Mouse (Mus musculus) MEL (cell line): ENCODE measurements around the gene Marc2. TPM values are rescaled to one million over a fixed set of nuclear protein-coding genes. Genes with fewer than 3 reads are reported as not detected.

ENCODE experiments used
- DNase-seq: peaks from one replicate; pipeline ENCODE4 v3.0.0; 2011; ENCODE audit warnings: low read depth, low spot score
- H3K27ac ChIP-seq: 2 replicates; pipeline ENCODE4 v1.5.1; 2012; ENCODE audit warnings: low read depth, mild to moderate bottlenecking, control low read depth, low read length, moderate library complexity; ENCODE audit not compliant: control insufficient read depth
- H3K27me3 ChIP-seq, 2 experiments: fragments of 150-350 bp in 1 of 2; sonication (generic) in 1 of 2; 2 replicates each; pipeline ENCODE4 v1.6.1; 2012; ENCODE audit warnings: low read length in 2 of 2, mild to moderate bottlenecking in 2 of 2, improper control_type of control experiment in 1 of 2, moderate library complexity in 1 of 2; ENCODE audit not compliant: insufficient read depth in 2 of 2, control insufficient read depth in 1 of 2
- H3K36me3 ChIP-seq, 2 experiments: 2 replicates each; pipeline ENCODE4 v1.6.1; 2012 to 2014; ENCODE audit warnings: low read length in 2 of 2, improper control_type of control experiment in 1 of 2, inconsistent platforms in 1 of 2, mild to moderate bottlenecking in 1 of 2; ENCODE audit not compliant: insufficient read depth in 2 of 2, control insufficient read depth in 1 of 2
- H3K4me1 ChIP-seq, 2 experiments: fragments of 150-350 bp in 1 of 2; sonication (generic) in 1 of 2; 2 replicates each; pipeline ENCODE4 v1.6.1; 2012; ENCODE audit warnings: low read length in 2 of 2, improper control_type of control experiment in 1 of 2, mild to moderate bottlenecking in 1 of 2; ENCODE audit not compliant: insufficient read depth in 2 of 2, control insufficient read depth in 1 of 2
- H3K4me3 ChIP-seq, 2 experiments: fragments of 150-350 bp in 1 of 2; sonication (generic) in 1 of 2; 2 replicates each; pipeline ENCODE4 v1.5.1; 2012; ENCODE audit warnings: low read depth in 2 of 2, low read length in 2 of 2, mild to moderate bottlenecking in 2 of 2, moderate library complexity in 2 of 2, control low read depth in 1 of 2, improper control_type of control experiment in 1 of 2; ENCODE audit not compliant: control insufficient read depth in 1 of 2, insufficient read depth in 1 of 2
- H3K79me2 ChIP-seq: 2 replicates; pipeline ENCODE4 v1.6.1; 2012; ENCODE audit warnings: mild to moderate bottlenecking, low read length, moderate library complexity; ENCODE audit not compliant: control insufficient read depth, poor library complexity, insufficient read depth
- H3K9ac ChIP-seq: 2 replicates; pipeline ENCODE4 v1.6.1; 2012; ENCODE audit warnings: low read depth, mild to moderate bottlenecking, control low read depth, low read length, moderate library complexity; ENCODE audit not compliant: control insufficient read depth, poor library complexity, severe bottlenecking
- H3K9me3 ChIP-seq: fragments of 150-350 bp; sonication (generic); replicated peaks from 2 replicates; pipeline ENCODE4 v1.6.1; 2012; ENCODE audit warnings: mild to moderate bottlenecking, low read length, improper control_type of control experiment, moderate library complexity; ENCODE audit not compliant: insufficient read depth
- BHLHE40 ChIP-seq: IDR thresholded peaks from 2 replicates; pipeline ENCODE4 v1.6.1; 2012; ENCODE audit warnings: low read depth, mild to moderate bottlenecking, inconsistent platforms, low read length, improper control_type of control experiment, borderline replicate concordance
- CTCF ChIP-seq, 3 experiments: IDR thresholded peaks in 2 of 3; conservative IDR thresholded peaks in 1 of 3; 2 replicates each; pipeline ENCODE4 v1.5.1; 2011 to 2012; ENCODE audit warnings: low read length in 3 of 3, low read depth in 2 of 3, mild to moderate bottlenecking in 2 of 3, improper control_type of control experiment in 1 of 3, inconsistent platforms in 1 of 3, mixed read lengths in 1 of 3, moderate library complexity in 1 of 3; ENCODE audit not compliant: control insufficient read depth in 1 of 3, insufficient read depth in 1 of 3, poor library complexity in 1 of 3, severe bottlenecking in 1 of 3
- EP300 ChIP-seq, 2 experiments: IDR thresholded peaks; 2 replicates each; pipeline ENCODE4 v1.6.1; 2011; ENCODE audit warnings: improper control_type of control experiment in 2 of 2, low read length in 2 of 2, low read depth in 1 of 2, mild to moderate bottlenecking in 1 of 2
- GABPA ChIP-seq: IDR thresholded peaks from 2 replicates; pipeline ENCODE4 v1.6.1; 2012; ENCODE audit warnings: low read depth, mild to moderate bottlenecking, inconsistent platforms, low read length, improper control_type of control experiment, moderate library complexity
- GATA1 ChIP-seq: IDR thresholded peaks from 2 replicates; pipeline ENCODE4 v1.6.1; 2011; ENCODE audit warnings: low read depth, low read length, improper control_type of control experiment
- JUND ChIP-seq: IDR thresholded peaks from 2 replicates; pipeline ENCODE4 v1.6.1; 2011; ENCODE audit warnings: low read depth, mild to moderate bottlenecking, improper control_type of control experiment, low read length
- MAFK ChIP-seq: IDR thresholded peaks from 2 replicates; pipeline ENCODE4 v1.6.1; 2011; ENCODE audit warnings: low read depth, mild to moderate bottlenecking, low read length, improper control_type of control experiment, borderline replicate concordance
- MAX ChIP-seq: IDR thresholded peaks from 2 replicates; pipeline ENCODE4 v1.6.1; 2011; ENCODE audit warnings: low read length, improper control_type of control experiment
- MAZ ChIP-seq: IDR thresholded peaks from 2 replicates; pipeline ENCODE4 v1.6.1; 2012; ENCODE audit warnings: low read depth, mild to moderate bottlenecking, inconsistent platforms, low read length, improper control_type of control experiment
- MEF2A ChIP-seq: IDR thresholded peaks from 2 replicates; pipeline ENCODE4 v1.6.1; 2014; ENCODE audit warnings: low read depth, mild to moderate bottlenecking, inconsistent platforms, low read length, improper control_type of control experiment; ENCODE audit not compliant: poor library complexity, insufficient replicate concordance, severe bottlenecking; ENCODE audit errors: extremely low read depth
- MXI1 ChIP-seq: IDR thresholded peaks from 2 replicates; pipeline ENCODE4 v1.6.1; 2011; ENCODE audit warnings: mild to moderate bottlenecking, low read depth, low read length, improper control_type of control experiment
- MYC ChIP-seq: IDR thresholded peaks from 2 replicates; pipeline ENCODE4 v1.6.1; 2011; ENCODE audit warnings: low read depth, mild to moderate bottlenecking, low read length, improper control_type of control experiment, moderate library complexity
- NELFE ChIP-seq: IDR thresholded peaks from 2 replicates; pipeline ENCODE4 v1.6.1; 2011; ENCODE audit warnings: low read depth, low read length, improper control_type of control experiment
- POLR2AphosphoS2 ChIP-seq: IDR thresholded peaks from 2 replicates; pipeline ENCODE4 v1.6.1; 2011; ENCODE audit warnings: low read length, improper control_type of control experiment
- RAD21 ChIP-seq: IDR thresholded peaks from 2 replicates; pipeline ENCODE4 v1.6.1; 2011; ENCODE audit warnings: mild to moderate bottlenecking, low read depth, low read length, improper control_type of control experiment
- RCOR1 ChIP-seq: IDR thresholded peaks from 2 replicates; pipeline ENCODE4 v1.6.1; 2012; ENCODE audit warnings: low read depth, mild to moderate bottlenecking, inconsistent platforms, low read length, improper control_type of control experiment
- SIN3A ChIP-seq: IDR thresholded peaks from 2 replicates; pipeline ENCODE4 v1.6.1; 2012; ENCODE audit warnings: low read length, improper control_type of control experiment, inconsistent platforms
- SMC3 ChIP-seq: IDR thresholded peaks from 2 replicates; pipeline ENCODE4 v1.6.1; 2011; ENCODE audit warnings: low read depth, low read length, improper control_type of control experiment
- TAL1 ChIP-seq: IDR thresholded peaks from 2 replicates; pipeline ENCODE4 v1.6.1; 2012; ENCODE audit warnings: mild to moderate bottlenecking, inconsistent platforms, low read length, moderate library complexity, mixed read lengths
- TBP ChIP-seq: IDR thresholded peaks from 2 replicates; pipeline ENCODE4 v1.8.0; 2011; ENCODE audit warnings: low read depth, low read length, improper control_type of control experiment
- USF1 ChIP-seq: IDR thresholded peaks from 2 replicates; pipeline ENCODE4 v1.6.1; 2014; ENCODE audit warnings: low read depth, mild to moderate bottlenecking, inconsistent platforms, low read length, improper control_type of control experiment, moderate library complexity
- ZMIZ1 ChIP-seq: IDR thresholded peaks from 2 replicates; pipeline ENCODE4 v1.6.1; 2012; ENCODE audit warnings: low read depth, mild to moderate bottlenecking, inconsistent platforms, low read length, improper control_type of control experiment, moderate library complexity
- ZNF384 ChIP-seq: IDR thresholded peaks from 2 replicates; pipeline ENCODE4 v1.6.1; 2012; ENCODE audit warnings: low read depth, mild to moderate bottlenecking, inconsistent platforms, low read length, improper control_type of control experiment
- polyA plus RNA-seq, 2 experiments: library from polyadenylated mRNA; stranded (reverse) in 1 of 2; unstranded in 1 of 2; fragments of >175 nt in 1 of 2; fragments of >200 nt in 1 of 2; gene quantifications; 2 replicates each; pipeline versions ENCODE4 v1.2.1 to v1.2.4; 2012; ENCODE audit warnings: low replicate concordance in 2 of 2, low read depth in 1 of 2; ENCODE audit not compliant: insufficient read length in 2 of 2, insufficient read depth in 1 of 2, missing spikeins in 1 of 2
- total RNA-seq: library from RNA; depleted of rRNA; stranded (reverse); fragments of 300-350 nt; gene quantifications from 2 replicates; pipeline ENCODE4 v1.2.3, GENCODE M21; 2012

The Marc2 gene
- total and polyA plus RNA-seq, 3 experiments: 99.4 to 281 TPM; not detected in 1

- H3K79me2 ChIP-seq: no peaks in the 10 kb centered on the region
- H3K36me3 ChIP-seq: peaks cover 0 to 6% of the 10 kb centered on the region in 2 experiments; a peak in 1 of 4 replicates
- peaks cover 3 to 7% of the 10 kb centered on the region in 2 experiments; a peak in 3 of 4 replicates for H3K4me1 ChIP-seq
- no peak overlapping the region for H3K27ac ChIP-seq
- TF ChIP-seq TAL1: no peak
- no peak for TF ChIP-seq ZMIZ1
- peak; percentile 46 for TF ChIP-seq SMC3
- TF ChIP-seq MXI1: no peak
- TF ChIP-seq BHLHE40: peak; percentile 48; the same call in 1 of the 2 replicates
- peak; percentile 47 to 59 (median 51) for TF ChIP-seq CTCF (IDR thresholded peaks at IDR 0.05 in 2 of 3, conservative IDR thresholded peaks at IDR 0.05 in 1 of 3; ENCODE audit: control insufficient read depth in 1 of 3, insufficient read depth in 1 of 3, low read depth in 2 of 3, low read length in 3 of 3, poor library complexity in 1 of 3, severe bottlenecking in 1 of 3)
- TF ChIP-seq MEF2A: no peak
- TF ChIP-seq RAD21: peak; percentile 5
- TF ChIP-seq MAZ: no peak
- TF ChIP-seq GABPA: no peak
- no peaks in the 10 kb centered on the region for H3K27me3 ChIP-seq
- peak; percentile 72 for DNase-seq
- H3K9ac ChIP-seq: no peak overlapping the region
- peak overlapping the region in 1 of 2 experiments; percentile 9; a peak in 1 of 4 replicates for H3K4me3 ChIP-seq
- H3K9me3 ChIP-seq: no peaks in the 10 kb centered on the region
Measured at GRCm38 (mm10) chr1:184851741-184852618, 5.7 kb upstream of the Marc2 start.

- no peak overlapping the region for H3K9ac ChIP-seq
Measured at GRCm38 (mm10) chr1:184851166-184851565, 4.9 kb upstream of the Marc2 start.

GRCm38 (mm10) chr1:184846973-184847372 is 722 bp upstream of the Marc2 start:
- DNase-seq: peak; percentile 49
- H3K4me1 ChIP-seq: peaks cover 6 to 10% of the 10 kb centered on the region in 2 experiments; a peak in 3 of 4 replicates
- peak overlapping the region in 1 of 2 experiments; percentile 99; a peak in 2 of 4 replicates for H3K4me3 ChIP-seq
- peaks cover 0 to 9% of the 10 kb centered on the region in 2 experiments; a peak in 2 of 4 replicates for H3K36me3 ChIP-seq
- H3K9me3 ChIP-seq: no peaks in the 10 kb centered on the region
- TF ChIP-seq MAFK: no peak
- no peak for TF ChIP-seq EP300 (IDR thresholded peaks at IDR 0.05; ENCODE audit: low read depth in 1 of 2, low read length in 2 of 2)
- TF ChIP-seq MYC: peak; percentile 62; the same call in 1 of the 2 replicates
- TF ChIP-seq USF1: peak; percentile 44; the same call in 1 of the 2 replicates
- TF ChIP-seq RCOR1: no peak
- no peak for TF ChIP-seq RAD21
- TF ChIP-seq TBP: 0 out of 2 replicates have a peak, but pooled peaks have one; percentile 15
- TF ChIP-seq TAL1: peak; percentile 17; the same call in 1 of the 2 replicates
- TF ChIP-seq SIN3A: peak; percentile 35; the same call in 1 of the 2 replicates
- TF ChIP-seq BHLHE40: peak; percentile 69
- TF ChIP-seq POLR2AphosphoS2: no peak
- no peak for TF ChIP-seq GATA1
- TF ChIP-seq MAX: peak; percentile 89
- no peak for TF ChIP-seq JUND
- TF ChIP-seq NELFE: 0 out of 2 replicates have a peak, but pooled peaks have one; percentile 6
- H3K79me2 ChIP-seq: peaks cover 23% of the 10 kb centered on the region
- no peaks in the 10 kb centered on the region for H3K27me3 ChIP-seq
- no peak overlapping the region for H3K27ac ChIP-seq
- H3K9ac ChIP-seq: peak overlapping the region; percentile 51

More at GRCm38 (mm10) chr1:184851166-184851565, 4.9 kb upstream of the Marc2 start:
- no peak overlapping the region for H3K4me3 ChIP-seq
- no peak overlapping the region for H3K27ac ChIP-seq
- no peak for DNase-seq
- H3K9me3 ChIP-seq: no peaks in the 10 kb centered on the region
- peaks cover 0 to 6% of the 10 kb centered on the region in 2 experiments; a peak in 1 of 4 replicates for H3K36me3 ChIP-seq
- H3K79me2 ChIP-seq: no peaks in the 10 kb centered on the region
- peaks cover 3 to 7% of the 10 kb centered on the region in 2 experiments; a peak in 3 of 4 replicates for H3K4me1 ChIP-seq
- H3K27me3 ChIP-seq: no peaks in the 10 kb centered on the region
- TF ChIP-seq EP300 (IDR thresholded peaks at IDR 0.05; ENCODE audit: low read depth in 1 of 2, low read length in 2 of 2): no peak
- no peak for TF ChIP-seq ZNF384
